Mouse (Mus musculus) liver, embryonic 14.5 days (tissue): ENCODE data around the gene 4931414P19Rik. TPM values are rescaled to one million over a fixed set of nuclear protein-coding genes. Genes with fewer than 3 reads are reported as not detected.

Experiments used
- ATAC-seq: fragments of 200-750 bp; cut with Nextera tagmentation; 2 replicates; pipeline ENCODE4 v1.8.0; 2017; ENCODE audit warnings: moderate number of reproducible peaks, mild to moderate bottlenecking, moderate library complexity; ENCODE audit not compliant: insufficient read depth
- DNase-seq, 3 experiments: peaks; one replicate each; pipeline ENCODE4 v3.0.0-alpha.2; 2012 to 2013; ENCODE audit warnings: low read depth in 3 of 3, low spot score in 3 of 3
- H3K27ac ChIP-seq: fragments of 300-500 bp; sonication (generic); 2 replicates; pipeline ENCODE4 v1.5.1; 2014; ENCODE audit warnings: moderate library complexity, mild to moderate bottlenecking, control low read depth, inconsistent platforms
- H3K27me3 ChIP-seq: fragments of 300-500 bp; sonication (generic); 2 replicates; pipeline ENCODE4 v1.6.1; 2014; ENCODE audit warnings: mild to moderate bottlenecking, low read length, moderate library complexity; ENCODE audit not compliant: control insufficient read depth, insufficient read depth
- H3K36me3 ChIP-seq: fragments of 300-500 bp; sonication (generic); replicated peaks from 2 replicates; pipeline ENCODE4 v1.6.1; 2014; ENCODE audit warnings: low read depth; ENCODE audit not compliant: control insufficient read depth, insufficient read depth
- H3K4me1 ChIP-seq, 2 experiments: fragments of 200-500 bp in 1 of 2; fragments of 300-500 bp in 1 of 2; sonication (generic) in 1 of 2; replicated peaks; 2 replicates each; pipeline ENCODE4 v1.6.1; 2012 to 2014; ENCODE audit warnings: antibody characterized with exemption in 1 of 2, inconsistent platforms in 1 of 2, low read length in 1 of 2; ENCODE audit not compliant: control insufficient read depth in 2 of 2, insufficient read depth in 2 of 2
- H3K4me2 ChIP-seq: fragments of 300-500 bp; sonication (generic); 2 replicates; pipeline ENCODE4 v1.6.1; 2014; ENCODE audit warnings: low read depth, mild to moderate bottlenecking, control low read depth, moderate library complexity
- H3K4me3 ChIP-seq, 2 experiments: fragments of 200-500 bp in 1 of 2; fragments of 300-500 bp in 1 of 2; sonication (generic) in 1 of 2; 2 replicates each; pipeline ENCODE4 v1.5.1; 2012 to 2014; ENCODE audit warnings: low read depth in 2 of 2, low read length in 2 of 2, mild to moderate bottlenecking in 2 of 2, control low read depth in 1 of 2, inconsistent platforms in 1 of 2, moderate library complexity in 1 of 2; ENCODE audit not compliant: insufficient read depth in 1 of 2
- H3K9ac ChIP-seq: fragments of 300-500 bp; sonication (generic); replicated peaks from 2 replicates; pipeline ENCODE4 v1.6.1; 2014; ENCODE audit warnings: mild to moderate bottlenecking, control low read depth, moderate library complexity
- H3K9me3 ChIP-seq: fragments of 300-500 bp; sonication (generic); 2 replicates; pipeline ENCODE4 v1.6.1; 2016; ENCODE audit warnings: low read length, mixed read lengths; ENCODE audit not compliant: control insufficient read depth
- CTCF ChIP-seq: IDR thresholded peaks from 2 replicates; pipeline ENCODE4 v1.5.1; 2016; ENCODE audit warnings: antibody characterized with exemption, low read depth, control low read depth
- EP300 ChIP-seq: IDR thresholded peaks from 2 replicates; pipeline ENCODE4 v1.6.1; 2016; ENCODE audit warnings: antibody characterized with exemption, low read depth
- WGBS: fragments of 180-500 bp; shearing (Covaris S2); extraction: QIAGEN DNeasy Blood & Tissue Kit; methylation state at CpG from one replicate; pipeline ENCODE4 v1.1.7; 2014; ENCODE audit not compliant: insufficient replicate concordance; 5-methylcytosine and 5-hydroxymethylcytosine counted together
- polyA plus RNA-seq, 2 experiments: library from polyadenylated mRNA; depleted of rRNA in 1 of 2; stranded (reverse) in 1 of 2; unstranded in 1 of 2; fragments of >200 nt; fragmentation: Nextera tagmentation in 1 of 2; extraction: Ambion mirVana in 1 of 2; gene quantifications; 2 replicates each; pipeline versions ENCODE4 v1.2.1 to v1.2.3; 2012 to 2014

4931414P19Rik gene
- polyA plus RNA-seq, 2 experiments: 1.1 to 4.3 TPM

- H3K4me1 ChIP-seq: no peaks in the 10 kb centered on the region; a peak in 1 of 4 replicates
- WGBS: 29% methylated on average over 10 of the region's 10 CpGs
- peak; percentile 28; the same call in 1 of the 2 replicates for ATAC-seq
Observed at GRCm38 (mm10) chr14:54592319-54592934, 13.4 kb downstream of the 4931414P19Rik start.

GRCm38 (mm10) chr14:54591056-54591455 is 14.7 kb downstream of the 4931414P19Rik start:
- no peak for DNase-seq
- H3K4me3 ChIP-seq: no peak overlapping the region
- H3K36me3 ChIP-seq: no peaks in the 10 kb centered on the region
- H3K4me1 ChIP-seq: no peaks in the 10 kb centered on the region; a peak in 1 of 4 replicates
- H3K9ac ChIP-seq: no peak overlapping the region
- H3K27ac ChIP-seq: no peak overlapping the region
- no peak for ATAC-seq
- H3K9me3 ChIP-seq: no peaks in the 10 kb centered on the region
- TF ChIP-seq CTCF (no peak), EP300 (no peak)
- H3K4me2 ChIP-seq: no peak overlapping the region
- WGBS: 86% methylated on average over 16 of the region's 16 CpGs
- H3K27me3 ChIP-seq: no peaks in the 10 kb centered on the region

More at GRCm38 (mm10) chr14:54592319-54592934, 13.4 kb downstream of the 4931414P19Rik start:
- H3K27me3 ChIP-seq: no peaks in the 10 kb centered on the region
- no peak overlapping the region for H3K27ac ChIP-seq
- no peak for DNase-seq
- H3K9ac ChIP-seq: no peak overlapping the region
- H3K9me3 ChIP-seq: no peaks in the 10 kb centered on the region
- TF ChIP-seq EP300 (no peak), CTCF (no peak)
- no peak overlapping the region for H3K4me2 ChIP-seq
- no peaks in the 10 kb centered on the region for H3K36me3 ChIP-seq
- no peak overlapping the region for H3K4me3 ChIP-seq

DNA sequence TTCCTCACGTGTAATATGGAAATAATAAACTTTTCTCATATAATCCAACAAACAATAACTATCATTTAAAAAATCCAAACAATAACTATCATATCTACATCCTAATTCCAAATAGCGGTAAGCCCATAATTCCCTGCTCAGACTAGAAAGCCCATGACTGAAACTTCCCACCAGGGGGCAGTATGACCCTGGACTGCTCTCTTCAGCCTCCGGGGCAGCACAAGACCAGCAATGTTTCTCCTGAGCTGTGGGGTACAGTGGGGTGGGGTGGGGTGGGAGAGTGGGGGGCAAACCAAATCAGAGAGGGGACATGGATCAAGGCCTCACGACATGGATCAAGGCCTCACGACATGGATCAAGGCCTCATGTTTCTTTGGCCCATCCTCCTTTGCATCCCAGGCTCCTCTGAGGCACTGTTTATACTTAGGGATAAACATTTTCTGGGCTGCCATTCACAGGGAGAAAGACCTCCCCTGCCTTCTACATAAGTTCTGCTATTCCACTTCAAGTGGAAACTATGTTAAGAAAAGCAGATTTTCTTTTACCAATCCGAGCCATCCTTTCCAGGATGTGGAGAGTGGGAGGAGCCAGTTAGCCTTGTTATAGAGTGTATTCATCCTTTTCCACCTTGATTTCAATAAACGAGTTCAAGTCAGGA is 22.0 kb downstream of the 4931414P19Rik start:
- DNase-seq: peak in 2 of 3 experiments; percentile 53 to 56
- Histone ChIP-seq H3K4me1 (peaks cover 0 to 18% of the 10 kb centered on the region in 2 experiments; a peak in 1 of 4 replicates), H3K27ac (no peak overlapping the region), H3K4me3 (no peak overlapping the region), H3K27me3 (no peaks in the 10 kb centered on the region), H3K36me3 (no peaks in the 10 kb centered on the region), H3K4me2 (no peak overlapping the region), H3K9me3 (no peaks in the 10 kb centered on the region), H3K9ac (no peak overlapping the region)
- WGBS: 34% methylated on average over 7 of the region's 7 CpGs
- TF ChIP-seq CTCF (peak; percentile 89), EP300 (no peak)
- ATAC-seq: no peak

GRCm38 (mm10) chr14:54582536-54582935 is 23.3 kb downstream of the 4931414P19Rik start:
- WGBS: 67% methylated on average over 9 of the region's 9 CpGs
- no peak overlapping the region for H3K4me3 ChIP-seq
- TF ChIP-seq EP300 (no peak), CTCF (no peak)
- no peaks in the 10 kb centered on the region for H3K36me3 ChIP-seq
- no peaks in the 10 kb centered on the region for H3K9me3 ChIP-seq
- no peak overlapping the region for H3K27ac ChIP-seq
- ATAC-seq (peak; percentile 64), DNase-seq (no peak)
- H3K4me1 ChIP-seq: peaks cover 0 to 22% of the 10 kb centered on the region in 2 experiments; a peak in 2 of 4 replicates
- no peak overlapping the region for H3K4me2 ChIP-seq
- no peak overlapping the region for H3K9ac ChIP-seq
- H3K27me3 ChIP-seq: peaks cover 8% of the 10 kb centered on the region

DNA sequence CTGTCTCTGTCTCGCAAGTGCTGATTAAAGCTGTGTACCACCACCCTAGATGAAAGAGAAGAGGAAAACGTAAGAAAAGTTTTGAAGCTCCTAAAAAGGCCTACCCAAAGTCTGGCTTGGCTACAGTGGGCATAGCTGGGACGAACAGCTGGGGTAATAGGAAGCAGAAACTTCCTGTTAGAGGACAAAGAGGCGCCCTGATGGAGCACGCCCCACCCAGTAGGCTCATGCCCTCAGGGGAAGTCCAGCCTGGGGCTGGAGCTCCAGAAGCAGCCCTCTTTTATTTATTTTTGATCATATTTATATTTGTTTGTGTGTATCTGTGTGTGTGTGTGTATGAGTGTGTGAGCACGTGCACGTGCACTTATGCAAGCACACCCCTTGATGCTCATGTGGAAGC is 26.2 kb downstream of the 4931414P19Rik start:
- DNase-seq (no peak), ATAC-seq (no peak)
- no peak overlapping the region for H3K4me2 ChIP-seq
- TF ChIP-seq EP300: no peak
- no peak for TF ChIP-seq CTCF
- H3K4me1 ChIP-seq: peaks cover 0 to 22% of the 10 kb centered on the region in 2 experiments; a peak in 2 of 4 replicates
- peaks cover 37% of the 10 kb centered on the region for H3K27me3 ChIP-seq
- no peak overlapping the region for H3K27ac ChIP-seq
- H3K9me3 ChIP-seq: no peaks in the 10 kb centered on the region
- H3K9ac ChIP-seq: no peak overlapping the region
- WGBS: 37% methylated on average over 7 of the region's 7 CpGs
- no peaks in the 10 kb centered on the region for H3K36me3 ChIP-seq
- H3K4me3 ChIP-seq: no peak overlapping the region
